Mouse (Mus musculus) kidney, postnatal 0 days (tissue): ENCODE data around the gene Hdgfl2. TPM values are rescaled to one million over a fixed set of nuclear protein-coding genes. Genes with fewer than 3 reads are reported as not detected.

ENCODE experiments used
- ATAC-seq: fragments of 200-750 bp; cut with Nextera tagmentation; replicated peaks from 2 replicates; pipeline ENCODE4 v1.8.0; 2017; ENCODE audit warnings: low read depth, moderate number of reproducible peaks, moderate TSS enrichment, moderate library complexity; ENCODE audit not compliant: low FRiP score
- DNase-seq: peaks from one replicate; pipeline ENCODE4 v3.0.0-alpha.2; 2016; ENCODE audit warnings: low spot score
- H3K27ac ChIP-seq: fragments of 300-500 bp; sonication (generic); 2 replicates; pipeline ENCODE4 v1.5.1; 2014; ENCODE audit warnings: mild to moderate bottlenecking
- H3K27me3 ChIP-seq: fragments of 300-500 bp; sonication (generic); 2 replicates; pipeline ENCODE4 v1.6.1; 2014; ENCODE audit warnings: low read length, mixed read lengths; ENCODE audit not compliant: insufficient read depth
- H3K36me3 ChIP-seq: fragments of 300-500 bp; sonication (generic); 2 replicates; pipeline ENCODE4 v1.6.1; 2014; ENCODE audit warnings: low read length, mixed read lengths; ENCODE audit not compliant: insufficient read depth
- H3K4me1 ChIP-seq: fragments of 300-500 bp; sonication (generic); replicated peaks from 2 replicates; pipeline ENCODE4 v1.6.1; 2014; ENCODE audit warnings: antibody characterized with exemption, low read length, mixed read lengths; ENCODE audit not compliant: insufficient read depth
- H3K4me2 ChIP-seq: fragments of 300-500 bp; sonication (generic); 2 replicates; pipeline ENCODE4 v1.6.1; 2014; ENCODE audit warnings: mild to moderate bottlenecking, low read length, moderate library complexity, mixed read lengths
- H3K4me3 ChIP-seq: fragments of 300-500 bp; sonication (generic); replicated peaks from 2 replicates; pipeline ENCODE4 v1.5.1; 2014; ENCODE audit warnings: low read depth, low read length
- H3K9ac ChIP-seq: fragments of 300-500 bp; sonication (generic); 2 replicates; pipeline ENCODE4 v1.6.1; 2014; ENCODE audit warnings: low read depth, low read length
- H3K9me3 ChIP-seq: fragments of 300-500 bp; sonication (generic); replicated peaks from 2 replicates; pipeline ENCODE4 v1.6.1; 2016; ENCODE audit warnings: low read length, inconsistent platforms, mixed read lengths
- CTCF ChIP-seq: IDR thresholded peaks from 2 replicates; pipeline ENCODE4 v1.5.1; 2016; ENCODE audit warnings: antibody characterized with exemption, low read depth, mild to moderate bottlenecking, moderate library complexity
- WGBS: fragments of 180-500 bp; shearing (Covaris S2); extraction: QIAGEN DNeasy Blood & Tissue Kit; methylation state at CpG from one replicate; pipeline ENCODE4 v1.1.7; 2014; 5-methylcytosine and 5-hydroxymethylcytosine counted together
- polyA plus RNA-seq: library from polyadenylated mRNA; unstranded; fragments of >200 nt; fragmentation: Nextera tagmentation; extraction: Ambion mirVana; gene quantifications from 2 replicates; pipeline ENCODE4 v1.2.1, GENCODE M21; 2015

Gene Hdgfl2
- polyA plus RNA-seq, 1 experiment from 2014 or later: 77.5 TPM

DNA sequence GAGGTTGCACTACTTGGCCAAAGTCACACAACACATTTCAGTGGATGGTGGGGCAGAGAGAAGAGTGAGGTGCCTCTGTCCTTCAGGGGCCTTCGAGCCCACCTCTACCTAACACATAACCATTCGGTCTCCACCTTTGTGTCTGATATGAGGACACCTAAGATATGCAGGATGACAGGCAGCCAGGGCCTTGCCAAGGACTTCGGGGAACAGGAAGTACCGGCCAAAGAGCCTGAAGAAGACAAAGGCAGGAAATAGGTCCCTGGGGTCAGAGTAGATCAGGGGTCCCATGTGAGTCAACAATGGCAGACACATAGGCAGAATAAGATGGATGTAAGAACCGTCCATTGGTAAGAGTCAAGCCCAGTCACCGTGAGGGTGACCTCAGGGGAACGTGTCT lies 57.1 kb downstream of the Hdgfl2 start:
- ATAC-seq (no peak), DNase-seq (no peak)
- no peak overlapping the region for H3K9ac ChIP-seq
- H3K4me2 ChIP-seq: no peak overlapping the region
- no peaks in the 10 kb centered on the region for H3K36me3 ChIP-seq
- 75% methylated on average over 7 of the region's 7 CpGs for WGBS
- no peak for TF ChIP-seq CTCF
- H3K9me3 ChIP-seq: no peaks in the 10 kb centered on the region
- peaks cover 25% of the 10 kb centered on the region for H3K4me1 ChIP-seq
- H3K4me3 ChIP-seq: no peak overlapping the region
- peaks cover 15% of the 10 kb centered on the region for H3K27me3 ChIP-seq
- H3K27ac ChIP-seq: no peak overlapping the region

- Histone ChIP-seq H3K27ac (no peak overlapping the region), H3K27me3 (peaks cover 16% of the 10 kb centered on the region), H3K36me3 (no peaks in the 10 kb centered on the region), H3K4me1 (peaks cover 32% of the 10 kb centered on the region), H3K9me3 (no peaks in the 10 kb centered on the region), H3K9ac (no peak overlapping the region), H3K4me3 (0 out of 2 replicates have a peak overlapping the region, but pooled peaks have one; percentile 7), H3K4me2 (peak overlapping the region; percentile 46)
- no peak for TF ChIP-seq CTCF
- 25% methylated on average over 25 of the region's 25 CpGs for WGBS
- no peak for DNase-seq
- ATAC-seq: no peak
Observed at GRCm38 (mm10) chr17:56137839-56138613, 58.6 kb downstream of the Hdgfl2 start.

DNA sequence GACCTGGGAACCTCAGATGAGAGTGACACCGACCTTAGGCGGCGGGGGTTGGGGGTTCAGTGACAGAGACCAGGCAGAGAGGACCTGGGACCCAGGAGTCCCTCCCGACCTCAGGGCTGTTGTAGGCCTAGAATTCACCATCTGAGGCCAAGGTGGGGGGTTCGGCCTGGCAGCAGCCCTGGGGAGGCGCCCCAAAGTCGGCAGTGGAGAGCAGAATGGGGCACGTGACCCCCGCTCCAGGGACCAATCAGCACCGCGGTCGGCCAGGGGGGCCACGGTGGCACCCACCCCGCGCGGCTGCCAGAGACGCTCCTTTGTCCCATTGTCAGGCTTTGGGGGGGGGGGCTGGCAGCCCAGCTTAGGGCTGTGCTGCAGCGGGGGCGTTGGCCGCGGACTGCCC lies 59.9 kb downstream of the Hdgfl2 start:
- no peak overlapping the region for H3K27ac ChIP-seq
- WGBS: 15% methylated on average over 18 of the region's 21 CpGs

GRCm38 (mm10) chr17:56139858-56140595 lies 60.6 kb downstream of the Hdgfl2 start, which contains the start of gene Sema6b:
Sema6b (minus strand) TSS chr17:56140343.
- peaks cover 19% of the 10 kb centered on the region for H3K27me3 ChIP-seq
- no peaks in the 10 kb centered on the region for H3K36me3 ChIP-seq
- TF ChIP-seq CTCF: peak; percentile 14; the same call in 1 of the 2 replicates
- 3% methylated on average over 72 of the region's 79 CpGs for WGBS
- peaks cover 24% of the 10 kb centered on the region for H3K4me1 ChIP-seq
- H3K4me3 ChIP-seq: peak within 1 kb of the TSS; percentile 54
- H3K9me3 ChIP-seq: no peaks in the 10 kb centered on the region
- ATAC-seq (no peak), DNase-seq (peak; percentile 44)
- H3K4me2 ChIP-seq: peak within 1 kb of the TSS; percentile 98
- H3K27ac ChIP-seq: no peak within 1 kb of the TSS
- peak within 1 kb of the TSS; percentile 47 for H3K9ac ChIP-seq

More for the DNA sequence above, 59.9 kb downstream of the Hdgfl2 start:
- H3K36me3 ChIP-seq: no peaks in the 10 kb centered on the region
- no peak for DNase-seq
- no peak for ATAC-seq
- no peaks in the 10 kb centered on the region for H3K9me3 ChIP-seq
- TF ChIP-seq CTCF: no peak
- peak overlapping the region; percentile 98 for H3K4me2 ChIP-seq
- H3K9ac ChIP-seq: no peak overlapping the region
- H3K4me3 ChIP-seq: peak overlapping the region; percentile 54
- H3K4me1 ChIP-seq: peaks cover 26% of the 10 kb centered on the region
- H3K27me3 ChIP-seq: peaks cover 16% of the 10 kb centered on the region

DNA sequence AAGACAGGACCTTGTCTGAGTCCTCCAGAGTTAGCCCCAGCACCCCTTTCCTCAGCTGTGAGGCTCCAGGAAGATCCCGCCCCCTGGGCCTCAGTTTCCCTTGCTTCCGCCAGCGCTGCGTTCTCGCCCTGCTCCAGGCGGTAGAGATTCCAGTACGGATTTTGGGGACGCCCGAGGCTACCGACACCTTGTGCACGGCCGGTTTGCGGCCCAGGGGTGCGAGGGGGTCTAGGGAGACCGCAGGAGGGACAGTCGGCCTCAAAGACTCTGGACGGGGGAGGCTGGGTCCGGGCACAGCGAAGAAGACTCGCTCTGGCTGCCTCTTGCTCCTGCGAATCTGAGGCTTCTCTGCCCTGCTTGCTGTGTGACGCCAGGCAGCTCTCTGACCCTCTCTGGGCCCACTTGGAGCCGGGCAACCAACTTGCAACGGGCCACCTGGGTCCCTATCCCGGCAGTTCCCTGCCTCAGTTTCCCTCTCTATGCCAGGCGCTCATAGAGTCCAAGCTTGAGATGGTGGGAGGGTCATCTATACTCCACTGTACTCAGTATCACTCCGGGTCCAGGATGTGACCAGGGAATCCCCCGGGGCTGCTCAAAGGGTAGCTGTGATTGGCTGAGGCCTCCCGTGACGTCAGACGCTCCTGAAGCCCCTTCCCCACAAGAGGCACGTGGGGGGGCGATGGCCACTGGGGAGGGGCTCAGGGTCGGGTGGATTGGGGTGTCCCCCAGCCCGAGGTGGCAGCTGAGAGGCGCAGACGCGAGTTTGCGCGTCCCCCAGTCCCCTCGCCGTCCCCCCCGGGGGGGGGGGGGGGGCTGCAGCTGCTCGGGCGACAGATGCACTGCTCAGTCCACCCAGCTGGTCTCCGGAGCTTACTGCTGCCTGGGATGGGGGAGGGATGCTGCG lies 62.5 kb downstream of the Hdgfl2 start:
- ATAC-seq (0 out of 2 replicates have a peak, but pooled peaks have one; percentile 2), DNase-seq (no peak)
- Histone ChIP-seq H3K4me1 (peaks cover 24% of the 10 kb centered on the region), H3K27me3 (peaks cover 21% of the 10 kb centered on the region), H3K4me3 (peak overlapping the region; percentile 24; the same call in 1 of the 2 replicates), H3K9ac (0 out of 2 replicates have a peak overlapping the region, but pooled peaks have one; percentile 23), H3K36me3 (no peaks in the 10 kb centered on the region), H3K9me3 (no peaks in the 10 kb centered on the region), H3K27ac (no peak overlapping the region), H3K4me2 (peak overlapping the region; percentile 61)
- no peak for TF ChIP-seq CTCF
- WGBS: under 1% methylated on average over 47 of the region's 47 CpGs
